ENCODE assay signal across 21 mouse cellular contexts in the genomic region with DNA sequence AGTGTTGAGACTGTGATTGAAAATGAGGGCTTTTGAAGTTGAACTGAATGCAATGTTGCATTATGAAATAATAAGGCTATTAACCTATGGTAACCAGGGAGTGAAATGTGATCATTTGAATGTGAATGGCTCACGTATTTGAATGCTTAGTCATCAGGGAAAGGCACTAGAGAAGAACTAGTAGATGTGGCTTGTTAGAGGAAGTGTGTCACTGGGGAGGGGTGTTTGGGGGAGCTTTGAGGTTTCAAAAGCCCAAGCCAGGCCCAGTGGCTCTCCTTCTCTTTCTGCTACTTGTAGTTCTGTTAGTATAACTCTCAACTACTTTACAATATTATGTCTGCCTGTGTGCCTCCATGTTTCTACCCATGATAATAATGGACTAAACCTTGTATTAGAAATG.
"Had no signal": no experiment of that assay in that cellular context is flagged by ENCODE, and none has a peak within 500 bp of the region (broad histone marks: within the 10 kb centered on the region; RNA-seq: fewer than 3 reads in every experiment).

No protein-coding gene starts in this region.

- H3K36me3 ChIP-seq: limb, embryonic 12.5 days; limb, embryonic 15.5 days; neural tube, embryonic 12.5 days; neural tube, embryonic 15.5 days; stomach, embryonic 15.5 days had no signal

- H3K4me3 ChIP-seq: limb, embryonic 12.5 days; limb, embryonic 15.5 days; neural tube, embryonic 12.5 days; neural tube, embryonic 15.5 days; stomach, embryonic 15.5 days had no signal

- H3K9me3 ChIP-seq: limb, embryonic 12.5 days; limb, embryonic 15.5 days; neural tube, embryonic 12.5 days; neural tube, embryonic 15.5 days; stomach, embryonic 15.5 days had no signal

- H3K9ac ChIP-seq: limb, embryonic 12.5 days; limb, embryonic 15.5 days; liver, embryonic 14.5 days; liver, postnatal 0 days; lung, embryonic 14.5 days; neural tube, embryonic 12.5 days; neural tube, embryonic 15.5 days; stomach, embryonic 15.5 days had no signal

- H3K4me1 ChIP-seq: limb, embryonic 12.5 days; limb, embryonic 15.5 days; neural tube, embryonic 12.5 days; neural tube, embryonic 15.5 days; stomach, embryonic 15.5 days had no signal

- ATAC-seq: liver, postnatal 0 days; lung, postnatal 0 days had no signal

- H3K4me2 ChIP-seq: limb, embryonic 12.5 days; limb, embryonic 15.5 days; liver, embryonic 11.5 days; lung, embryonic 14.5 days; midbrain, embryonic 11.5 days; neural tube, embryonic 12.5 days; neural tube, embryonic 15.5 days; stomach, embryonic 15.5 days had no signal

- H3K27ac ChIP-seq: limb, embryonic 12.5 days; limb, embryonic 15.5 days; liver, embryonic 14.5 days; neural tube, embryonic 12.5 days; neural tube, embryonic 15.5 days; stomach, embryonic 15.5 days had no signal

- DNase-seq: kidney, adult 2 months; kidney, postnatal 10 days; kidney, postnatal 36 days; left cerebral cortex, postnatal 4 days; liver, postnatal 0 days; lung, embryonic 14.5 days; midbrain, embryonic 14.5 days; retina, postnatal 1 day; right cerebral cortex, postnatal 25 days; spleen, adult 18-20 months; thymus, adult 18-20 months; thymus, postnatal 36 days had no signal

- H3K27me3 ChIP-seq: limb, embryonic 12.5 days; limb, embryonic 15.5 days; neural tube, embryonic 12.5 days; neural tube, embryonic 15.5 days; stomach, embryonic 15.5 days had no signal
